Mouse (Mus musculus): ENCODE measurements around the gene Gpr142.

Gene Gpr142

GRCm38 (mm10) chr11:114802540-114803267, 4.0 kb downstream of the Gpr142 start:
- no peak for DNase-seq

GRCm38 (mm10) chr11:114803990-114804389, 5.3 kb downstream of the Gpr142 start:
- no peak for DNase-seq

- DNase-seq = no peak
Observed at GRCm38 (mm10) chr11:114807025-114807424, 8.3 kb downstream of the Gpr142 start.

GRCm38 (mm10) chr11:114807686-114808427, 9.1 kb downstream of the Gpr142 start:
- DNase-seq = no peak

GRCm38 (mm10) chr11:114809371-114809770, 10.6 kb downstream of the Gpr142 start:
- DNase-seq = no peak

GRCm38 (mm10) chr11:114810344-114810743, 11.6 kb downstream of the Gpr142 start:
- no peak for DNase-seq

GRCm38 (mm10) chr11:114812731-114813240, 14.1 kb downstream of the Gpr142 start:
- peak; percentile 94 for DNase-seq

- DNase-seq = no peak
Observed at GRCm38 (mm10) chr11:114814873-114815592, 16.3 kb downstream of the Gpr142 start.

- no peak for DNase-seq
Observed at GRCm38 (mm10) chr11:114816934-114817333, 18.2 kb downstream of the Gpr142 start.

GRCm38 (mm10) chr11:114818185-114818584, 19.5 kb downstream of the Gpr142 start:
- no peak for DNase-seq

GRCm38 (mm10) chr11:114819110-114819509, 20.4 kb downstream of the Gpr142 start:
- no peak for DNase-seq

- DNase-seq = no peak
Observed at GRCm38 (mm10) chr11:114820444-114820843, 21.7 kb downstream of the Gpr142 start.

GRCm38 (mm10) chr11:114821325-114821724, 22.6 kb downstream of the Gpr142 start:
- DNase-seq = no peak

GRCm38 (mm10) chr11:114822727-114823126, 24.0 kb downstream of the Gpr142 start:
- peak; percentile 76 for DNase-seq

- no peak for DNase-seq
Observed at GRCm38 (mm10) chr11:114823199-114823725, 24.5 kb downstream of the Gpr142 start.

GRCm38 (mm10) chr11:114826686-114827085, 28.0 kb downstream of the Gpr142 start:
- peak; percentile 78 for DNase-seq

- DNase-seq = peak; percentile 87
Observed at GRCm38 (mm10) chr11:114829499-114830432, 31.0 kb downstream of the Gpr142 start.

- DNase-seq = no peak
Observed at GRCm38 (mm10) chr11:114830433-114830773, 31.7 kb downstream of the Gpr142 start.

- DNase-seq = no peak
Observed at GRCm38 (mm10) chr11:114833166-114833565, 34.4 kb downstream of the Gpr142 start.

- no peak for DNase-seq
Observed at GRCm38 (mm10) chr11:114843818-114844463, 45.2 kb downstream of the Gpr142 start.

GRCm38 (mm10) chr11:114844464-114845220, 45.9 kb downstream of the Gpr142 start:
- DNase-seq = no peak
